Mouse (Mus musculus) liver, embryonic 14.5 days (tissue): Measurements from ENCODE around the gene Trib3.

Experiments
- CTCF ChIP-seq: IDR thresholded peaks from 2 replicates; pipeline ENCODE4 v1.5.1; 2016; ENCODE audit warnings: antibody characterized with exemption, low read depth, control low read depth
- EP300 ChIP-seq: IDR thresholded peaks from 2 replicates; pipeline ENCODE4 v1.6.1; 2016; ENCODE audit warnings: antibody characterized with exemption, low read depth

DNA sequence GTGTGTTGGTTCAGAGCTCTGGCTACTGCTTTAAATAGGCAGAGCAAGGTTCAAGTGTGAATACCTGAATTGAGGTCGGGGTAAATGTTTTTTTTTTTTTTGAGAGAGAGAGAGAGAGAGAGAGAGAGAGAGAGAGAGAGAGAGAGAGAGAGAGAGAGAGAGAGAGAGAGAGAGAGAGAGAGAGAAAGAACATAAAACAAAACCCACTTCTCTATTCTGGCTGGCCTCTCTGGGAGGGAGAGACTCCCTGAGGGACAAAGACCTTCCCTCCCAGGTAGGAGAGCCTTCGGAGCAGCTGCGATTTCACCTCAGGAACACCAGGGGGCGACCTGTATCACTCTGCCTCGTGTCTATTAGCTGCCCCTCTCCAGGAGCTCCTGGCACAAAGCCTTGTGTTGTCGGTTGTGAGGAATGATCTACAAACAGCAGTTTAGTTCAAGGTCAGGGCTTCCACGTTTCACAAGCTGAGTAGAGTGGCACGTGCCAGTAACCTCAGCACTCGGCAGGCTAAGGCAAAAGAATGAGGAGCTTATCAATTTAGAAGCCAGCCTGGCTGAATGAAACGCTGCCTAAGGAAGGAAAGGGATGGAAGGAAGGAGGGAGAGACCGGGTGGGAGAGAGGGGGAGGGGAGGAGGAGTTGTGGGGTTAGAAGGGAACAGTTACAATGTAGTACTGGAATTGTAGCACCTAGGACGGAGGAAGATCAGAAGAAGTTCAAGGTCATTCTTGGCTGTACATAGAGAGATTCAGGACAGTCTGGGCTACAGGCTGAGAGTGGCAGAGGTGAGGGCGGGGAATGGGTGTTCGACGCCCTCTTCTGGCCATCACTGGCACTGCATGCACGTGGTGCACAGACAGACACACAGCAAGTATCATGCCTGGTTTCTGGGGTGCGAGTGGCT is 19.7 kb upstream of the Trib3 start:
- TF ChIP-seq EP300: no peak
- peak; percentile 93 for TF ChIP-seq CTCF
